Mouse (Mus musculus) brown adipose tissue, adult 24 weeks (tissue): ENCODE data around the gene Tada2b. TPM values are rescaled to one million over a fixed set of nuclear protein-coding genes. Genes with fewer than 3 reads are reported as not detected.

Experiments used
- H3K27ac ChIP-seq: fragments of 200-500 bp; replicated peaks from 2 replicates; pipeline ENCODE4 v1.5.1; 2012; ENCODE audit warnings: low read depth, mild to moderate bottlenecking, low read length
- H3K4me1 ChIP-seq: fragments of 200-500 bp; 2 replicates; pipeline ENCODE4 v1.6.1; 2012; ENCODE audit warnings: low read length, mixed read lengths; ENCODE audit not compliant: control insufficient read depth, insufficient read depth, insufficient read length
- H3K4me3 ChIP-seq: fragments of 200-500 bp; 2 replicates; pipeline ENCODE4 v1.5.1; 2012; ENCODE audit warnings: low read depth, mild to moderate bottlenecking, low read length, moderate library complexity; ENCODE audit not compliant: insufficient read depth
- polyA plus RNA-seq: library from polyadenylated mRNA; stranded (reverse); fragments of >200 nt; gene quantifications from 2 replicates; pipeline ENCODE4 v1.2.4, GENCODE M21; 2012; ENCODE audit not compliant: missing spikeins, insufficient read depth, insufficient read length

Gene Tada2b
- polyA plus RNA-seq: 26.5 and 32.9 TPM in 2 replicates

- H3K27ac ChIP-seq: peak within 1 kb of the TSS; percentile 75
- H3K4me3 ChIP-seq: peak within 1 kb of the TSS; percentile 99
- peaks cover 33% of the 10 kb centered on the region for H3K4me1 ChIP-seq
Measured at GRCm38 (mm10) chr5:36484171-36484990, at the start of gene Tada2b, which contains the start of gene Ccdc96. Gene Tada2b (minus strand): TSS chr5:36484285. Gene Ccdc96 (plus strand): TSS chr5:36484588.

GRCm38 (mm10) chr5:36530129-36530751, 46.2 kb upstream of the Tada2b start:
- no peaks in the 10 kb centered on the region for H3K4me1 ChIP-seq
- H3K27ac ChIP-seq: 0 out of 2 replicates have a peak overlapping the region, but pooled peaks have one; percentile 18
- peak overlapping the region; percentile 76 for H3K4me3 ChIP-seq

- H3K27ac ChIP-seq: 0 out of 2 replicates have a peak overlapping the region, but pooled peaks have one; percentile 1
- no peaks in the 10 kb centered on the region for H3K4me1 ChIP-seq
- H3K4me3 ChIP-seq: peak overlapping the region; percentile 76
Measured at GRCm38 (mm10) chr5:36529698-36530097, 45.6 kb upstream of the Tada2b start.

- no peak overlapping the region for H3K27ac ChIP-seq
- no peak overlapping the region for H3K4me3 ChIP-seq
- H3K4me1 ChIP-seq: no peaks in the 10 kb centered on the region
Measured at GRCm38 (mm10) chr5:36526921-36527320, 42.8 kb upstream of the Tada2b start.

DNA sequence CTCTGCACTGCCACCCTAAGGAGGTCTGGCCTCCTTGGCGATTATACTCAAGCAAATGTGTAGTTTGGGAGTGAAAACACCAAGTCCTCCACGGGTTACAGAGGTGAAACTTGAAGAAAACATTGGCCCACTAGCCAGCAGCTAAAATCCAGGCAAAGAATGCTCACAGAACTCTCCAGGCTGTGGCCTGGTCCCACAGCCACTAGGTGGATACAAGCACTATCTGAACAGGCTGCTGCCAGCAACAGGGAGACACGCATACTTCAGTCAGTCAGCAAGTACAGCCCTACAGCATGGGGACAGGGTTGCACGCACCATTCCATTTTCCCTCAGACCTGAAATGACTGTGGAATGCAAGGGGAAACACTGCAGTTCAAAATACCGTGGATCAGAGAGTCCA, 42.2 kb upstream of the Tada2b start:
- Histone ChIP-seq H3K4me3 (no peak overlapping the region), H3K4me1 (no peaks in the 10 kb centered on the region)

GRCm38 (mm10) chr5:36525216-36525615, 41.1 kb upstream of the Tada2b start:
- Histone ChIP-seq H3K4me3 (no peak overlapping the region), H3K4me1 (no peaks in the 10 kb centered on the region), H3K27ac (no peak overlapping the region)

More for the DNA sequence above, 42.2 kb upstream of the Tada2b start:
- no peak overlapping the region for H3K27ac ChIP-seq

DNA sequence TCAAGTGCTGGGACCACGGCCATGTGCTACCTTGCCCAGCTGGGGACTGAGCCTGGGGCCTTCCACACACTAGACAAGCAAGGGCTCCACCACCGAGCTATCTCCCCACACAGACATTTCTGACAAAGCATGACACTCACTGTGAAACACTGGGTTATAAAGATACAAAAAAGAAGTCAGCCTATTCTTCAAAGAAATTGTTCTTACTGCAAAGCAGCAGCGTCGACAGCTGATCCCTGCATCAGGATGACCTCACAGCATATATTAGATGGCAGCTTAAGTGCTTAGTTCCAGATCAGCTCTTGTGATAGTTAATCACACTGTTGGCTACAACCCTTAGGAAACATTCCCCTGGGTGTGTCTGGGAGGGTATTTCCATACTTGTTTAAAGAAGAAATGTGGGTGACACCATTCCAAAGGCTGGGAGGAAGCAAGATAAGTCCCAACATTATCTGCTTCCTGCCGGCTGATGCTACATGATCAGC, 39.2 kb upstream of the Tada2b start:
- Histone ChIP-seq H3K4me3 (no peak overlapping the region), H3K27ac (no peak overlapping the region)

GRCm38 (mm10) chr5:36522782-36523181, 38.7 kb upstream of the Tada2b start:
- H3K4me1 ChIP-seq: no peaks in the 10 kb centered on the region
- H3K27ac ChIP-seq: no peak overlapping the region
- H3K4me3 ChIP-seq: no peak overlapping the region

More for the DNA sequence above, 39.2 kb upstream of the Tada2b start:
- no peaks in the 10 kb centered on the region for H3K4me1 ChIP-seq

DNA sequence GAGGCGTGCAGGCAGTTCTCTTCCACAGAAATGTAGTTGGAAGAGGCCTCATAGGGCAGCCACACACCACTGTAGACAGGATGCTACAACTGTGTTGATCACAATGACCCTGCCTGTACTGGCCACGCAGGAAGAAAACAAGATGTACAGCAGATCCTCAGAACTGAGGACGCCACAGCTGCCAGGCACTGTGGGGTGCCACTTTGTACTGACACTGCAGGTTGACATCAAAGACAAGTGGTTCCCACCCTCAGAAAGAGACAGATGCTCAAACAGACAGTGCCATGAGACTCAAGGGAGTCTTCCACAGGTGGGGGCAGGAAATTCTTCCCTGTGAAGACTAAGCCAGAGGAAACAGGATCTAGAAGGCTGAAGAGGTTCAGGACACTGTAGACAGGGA, 35.7 kb upstream of the Tada2b start:
- no peak overlapping the region for H3K27ac ChIP-seq
- H3K4me1 ChIP-seq: 0 out of 2 replicates have a peak, but pooled peaks cover 2% of the 10 kb centered on the region
- no peak overlapping the region for H3K4me3 ChIP-seq

GRCm38 (mm10) chr5:36517596-36517995, 33.5 kb upstream of the Tada2b start:
- Histone ChIP-seq H3K27ac (no peak overlapping the region), H3K4me1 (0 out of 2 replicates have a peak, but pooled peaks cover 2% of the 10 kb centered on the region), H3K4me3 (no peak overlapping the region)

DNA sequence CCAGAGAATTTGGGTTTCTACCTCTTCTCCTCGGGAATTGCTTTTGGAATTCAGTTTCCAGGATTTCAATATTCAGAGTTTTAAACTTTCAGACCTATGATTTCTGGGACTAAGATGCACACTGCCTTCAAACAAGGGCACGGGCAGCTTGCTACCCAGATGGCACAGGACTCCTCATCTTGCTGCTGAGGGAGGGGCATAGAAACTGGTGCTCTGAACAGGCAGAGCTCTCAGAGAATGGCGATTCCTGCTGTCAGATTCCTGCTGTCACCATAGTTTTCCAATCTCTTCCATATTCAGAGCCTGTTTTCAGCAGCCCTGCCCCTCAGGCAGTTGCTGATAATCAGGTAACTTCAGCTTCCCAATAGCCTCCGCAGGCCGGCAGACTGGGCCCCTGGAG, 31.5 kb upstream of the Tada2b start:
- peak overlapping the region; percentile 30; the same call in 1 of the 2 replicates for H3K27ac ChIP-seq
- 0 out of 2 replicates have a peak, but pooled peaks cover 2% of the 10 kb centered on the region for H3K4me1 ChIP-seq
- no peak overlapping the region for H3K4me3 ChIP-seq

- Histone ChIP-seq H3K27ac (no peak overlapping the region), H3K4me1 (0 out of 2 replicates have a peak, but pooled peaks cover 2% of the 10 kb centered on the region), H3K4me3 (no peak overlapping the region)
Measured at GRCm38 (mm10) chr5:36515126-36515525, 31.0 kb upstream of the Tada2b start.

- no peak overlapping the region for H3K4me3 ChIP-seq
- H3K4me1 ChIP-seq: 0 out of 2 replicates have a peak, but pooled peaks cover 2% of the 10 kb centered on the region
- no peak overlapping the region for H3K27ac ChIP-seq
Measured at GRCm38 (mm10) chr5:36510956-36511355, 26.9 kb upstream of the Tada2b start.

- Histone ChIP-seq H3K27ac (no peak overlapping the region), H3K4me1 (no peaks in the 10 kb centered on the region), H3K4me3 (no peak overlapping the region)
Measured at GRCm38 (mm10) chr5:36508351-36508750, 24.3 kb upstream of the Tada2b start.

GRCm38 (mm10) chr5:36505643-36506042, 21.6 kb upstream of the Tada2b start:
- no peaks in the 10 kb centered on the region for H3K4me1 ChIP-seq
- no peak overlapping the region for H3K4me3 ChIP-seq
- no peak overlapping the region for H3K27ac ChIP-seq
